Mouse (Mus musculus): ENCODE data around the gene Phxr2. TPM values are rescaled to one million over a fixed set of nuclear protein-coding genes. Genes with fewer than 3 reads are reported as not detected.

Gene Phxr2
- polyA plus RNA-seq, 1 experiment from 2014 or later: not detected

DNA sequence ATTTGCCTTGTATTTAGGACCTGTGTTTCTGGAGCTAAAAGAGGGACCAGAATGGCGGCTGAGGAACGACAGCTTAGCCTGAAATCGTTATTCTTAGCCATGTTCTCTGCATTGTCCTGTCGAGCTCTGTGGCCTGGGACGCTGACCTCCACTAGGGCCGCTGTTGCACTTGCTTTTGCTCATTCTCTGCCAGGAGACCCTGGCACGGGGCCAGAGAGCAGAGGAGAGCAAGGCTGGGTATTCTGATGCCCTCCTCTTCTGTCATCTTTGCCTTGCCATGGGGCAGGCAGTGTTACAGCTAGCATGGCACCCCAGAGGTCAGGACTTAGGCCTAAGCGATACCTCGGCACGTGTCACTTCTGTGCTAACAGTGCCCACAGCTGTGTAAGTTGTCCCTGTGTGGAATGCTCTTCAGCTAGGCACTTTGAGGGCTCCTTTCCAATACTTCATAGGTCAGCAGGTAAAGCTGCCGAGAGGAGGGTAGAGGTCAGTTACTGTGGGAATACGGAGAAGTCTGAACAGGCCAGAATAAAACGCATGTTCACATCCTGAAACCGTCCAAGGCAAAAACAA, 42.6 kb downstream of the Phxr2 start:
- no peaks in the 10 kb centered on the region for H3K9me3 ChIP-seq (ENCODE audit: low read depth, low read length)
- H3K4me3 ChIP-seq (ENCODE audit: low read depth, low read length): no peak overlapping the region
- no peak overlapping the region for H3K4me2 ChIP-seq
- DNase-seq: no peak
- no peak overlapping the region for H3K9ac ChIP-seq
- no peaks in the 10 kb centered on the region for H3K4me1 ChIP-seq (ENCODE audit: insufficient read depth)
- H3K36me3 ChIP-seq (ENCODE audit: insufficient read depth): no peaks in the 10 kb centered on the region
- no peak for ATAC-seq (ENCODE audit: insufficient read depth)
- 78% methylated on average over 14 of the region's 14 CpGs for WGBS
- no peaks in the 10 kb centered on the region for H3K27me3 ChIP-seq (ENCODE audit: insufficient read depth, low read length)
- no peak overlapping the region for H3K27ac ChIP-seq (ENCODE audit: low read depth)
- no peak for TF ChIP-seq CTCF (IDR thresholded peaks at IDR 0.05; ENCODE audit: low read depth)

DNA sequence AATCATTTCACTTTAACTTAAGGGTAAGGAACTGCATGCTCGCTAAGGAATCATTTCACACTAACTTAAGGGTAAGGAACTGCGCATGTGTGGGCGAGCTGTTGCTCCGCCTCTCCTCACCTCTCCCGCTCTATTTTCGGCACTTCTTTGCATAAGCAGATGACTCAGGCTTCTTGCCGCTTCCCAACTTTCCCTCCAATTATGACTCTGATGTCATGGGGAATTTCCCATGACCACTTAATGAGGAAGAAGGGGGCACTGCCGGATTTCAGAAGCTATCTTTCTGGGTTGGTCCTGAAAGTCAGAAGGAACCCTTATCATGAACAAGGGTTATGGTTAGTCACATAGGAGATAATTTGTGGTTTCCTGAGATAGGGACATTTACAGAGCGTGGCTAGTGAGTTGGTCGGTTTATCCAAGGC, 44.5 kb downstream of the Phxr2 start:
- TF ChIP-seq CTCF (IDR thresholded peaks at IDR 0.05; ENCODE audit: low read depth): no peak
- H3K4me3 ChIP-seq (ENCODE audit: low read depth, low read length): no peak overlapping the region
- 77% methylated on average over 10 of the region's 10 CpGs for WGBS
- DNase-seq: no peak
- ATAC-seq (ENCODE audit: insufficient read depth): no peak
- H3K27me3 ChIP-seq (ENCODE audit: insufficient read depth, low read length): no peaks in the 10 kb centered on the region
- no peak overlapping the region for H3K27ac ChIP-seq (ENCODE audit: low read depth)
- H3K36me3 ChIP-seq (ENCODE audit: insufficient read depth): no peaks in the 10 kb centered on the region
- no peak overlapping the region for H3K9ac ChIP-seq
- no peak overlapping the region for H3K4me2 ChIP-seq
- H3K9me3 ChIP-seq (ENCODE audit: low read depth, low read length): no peaks in the 10 kb centered on the region
- H3K4me1 ChIP-seq (ENCODE audit: insufficient read depth): no peaks in the 10 kb centered on the region

GRCm38 (mm10) chr10:99078621-99079020, 47.5 kb downstream of the Phxr2 start:
- no peaks in the 10 kb centered on the region for H3K4me1 ChIP-seq (ENCODE audit: insufficient read depth)
- TF ChIP-seq CTCF (IDR thresholded peaks at IDR 0.05; ENCODE audit: low read depth): no peak
- no peak for DNase-seq
- no peak overlapping the region for H3K9ac ChIP-seq
- H3K4me3 ChIP-seq (ENCODE audit: low read depth, low read length): no peak overlapping the region
- H3K27me3 ChIP-seq (ENCODE audit: insufficient read depth, low read length): no peaks in the 10 kb centered on the region
- no peaks in the 10 kb centered on the region for H3K9me3 ChIP-seq (ENCODE audit: low read depth, low read length)
- no peak overlapping the region for H3K4me2 ChIP-seq
- no peak overlapping the region for H3K27ac ChIP-seq (ENCODE audit: low read depth)
- 74% methylated on average over 2 of the region's 2 CpGs for WGBS
- no peak for ATAC-seq (ENCODE audit: insufficient read depth)
- no peaks in the 10 kb centered on the region for H3K36me3 ChIP-seq (ENCODE audit: insufficient read depth)

DNA sequence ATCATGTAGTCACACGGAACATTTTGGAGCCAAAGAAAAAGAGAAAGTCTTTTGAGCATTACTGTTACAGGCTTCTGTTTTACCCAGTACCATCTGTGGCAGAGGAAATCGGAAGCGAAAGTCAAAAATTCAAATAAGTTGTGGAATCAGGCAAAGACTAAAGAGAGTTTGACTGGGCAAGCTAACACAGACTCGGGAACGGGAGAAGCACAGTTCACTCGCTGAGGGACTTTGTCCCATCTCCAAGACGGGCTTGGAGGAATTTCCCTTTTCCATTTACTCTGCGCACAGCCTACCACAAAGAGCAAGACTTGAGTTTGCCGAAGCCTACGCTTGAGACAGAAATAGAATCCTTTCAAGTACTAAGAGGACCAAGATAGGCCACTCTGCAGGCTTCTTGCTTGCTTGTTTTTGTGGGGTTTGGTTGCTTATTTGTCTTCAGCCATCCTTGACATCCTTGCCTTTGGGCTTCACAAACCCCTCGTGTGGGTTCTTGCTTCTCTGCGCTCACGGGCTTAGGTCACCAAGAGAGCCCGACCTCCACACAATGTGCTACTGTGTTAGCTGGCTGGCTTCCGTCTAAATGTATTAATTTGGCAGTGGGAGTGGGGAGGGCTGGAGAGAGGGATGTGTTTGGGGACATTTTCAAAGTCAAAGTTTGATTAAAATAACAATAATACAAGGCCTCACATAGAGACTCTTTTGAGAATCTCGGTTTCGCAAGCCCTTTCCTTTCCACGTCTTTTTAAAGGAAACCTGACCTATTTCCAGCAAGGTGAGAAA, 49.8 kb downstream of the Phxr2 start:
- H3K27me3 ChIP-seq (ENCODE audit: insufficient read depth, low read length): no peaks in the 10 kb centered on the region
- TF ChIP-seq CTCF (IDR thresholded peaks at IDR 0.05; ENCODE audit: low read depth): no peak
- H3K4me1 ChIP-seq (ENCODE audit: insufficient read depth): no peaks in the 10 kb centered on the region
- H3K4me3 ChIP-seq (ENCODE audit: low read depth, low read length): no peak overlapping the region
- H3K9ac ChIP-seq: no peak overlapping the region
- H3K4me2 ChIP-seq: no peak overlapping the region
- 75% methylated on average over 18 of the region's 18 CpGs for WGBS
- H3K27ac ChIP-seq (ENCODE audit: low read depth): no peak overlapping the region
- no peaks in the 10 kb centered on the region for H3K36me3 ChIP-seq (ENCODE audit: insufficient read depth)
- DNase-seq (no peak), ATAC-seq (ENCODE audit: insufficient read depth) (no peak)
- H3K9me3 ChIP-seq (ENCODE audit: low read depth, low read length): no peaks in the 10 kb centered on the region

Other genes with a start within 250 kb of the Phxr2 start
- gene Atp2b1, start 211.9 kb downstream of the Phxr2 start, polyA plus RNA-seq (2014; fragmentation: Nextera tagmentation; extraction: Ambion mirVana): 174 and 176 TPM in 2 replicates
- 31.1 and 33.5 TPM in 2 replicates for gene Poc1b, start 19.3 kb downstream of the Phxr2 start, polyA plus RNA-seq (2014; fragmentation: Nextera tagmentation; extraction: Ambion mirVana)
- gene Galnt4, start 18.2 kb downstream of the Phxr2 start, polyA plus RNA-seq (2014; fragmentation: Nextera tagmentation; extraction: Ambion mirVana): 18.3 and 19.2 TPM in 2 replicates
- 73.4 and 76.8 TPM in 2 replicates for gene Dusp6, start 136.9 kb upstream of the Phxr2 start, polyA plus RNA-seq (2014; fragmentation: Nextera tagmentation; extraction: Ambion mirVana)

Measured in lung, embryonic 14.5 days (tissue).